Mouse (Mus musculus) layer of hippocampus, postnatal 10 days (tissue): ENCODE data around the gene Tbc1d8. TPM values are rescaled to one million over a fixed set of nuclear protein-coding genes. Genes with fewer than 3 reads are reported as not detected.

Experiments
- DNase-seq, 2 experiments: peaks; one replicate each; pipeline ENCODE4 v3.0.0; 2021; ENCODE audit warnings: low spot score in 2 of 2
- total RNA-seq, 2 experiments: library from RNA; stranded (reverse); gene quantifications; 2 replicates each; pipeline ENCODE4 v1.2.3; 2021

The Tbc1d8 gene
- total RNA-seq, 2 experiments from 2014 or later, result 14.9 to 15.0 TPM

GRCm38 (mm10) chr1:39396347-39396746 lies 82.2 kb downstream of the Tbc1d8 start:
- no peak for DNase-seq

GRCm38 (mm10) chr1:39394650-39395049 lies 83.9 kb downstream of the Tbc1d8 start:
- DNase-seq, result no peak

- DNase-seq, result no peak
Measured at GRCm38 (mm10) chr1:39394096-39394495, 84.5 kb downstream of the Tbc1d8 start.

GRCm38 (mm10) chr1:39393217-39393867 lies 85.2 kb downstream of the Tbc1d8 start:
- DNase-seq, result no peak

GRCm38 (mm10) chr1:39392189-39392588 lies 86.4 kb downstream of the Tbc1d8 start:
- peak; percentile 86 to 89 for DNase-seq

- DNase-seq, result no peak
Measured at GRCm38 (mm10) chr1:39391652-39392051, 86.9 kb downstream of the Tbc1d8 start.

- DNase-seq, result no peak
Measured at GRCm38 (mm10) chr1:39389338-39389737, 89.2 kb downstream of the Tbc1d8 start.

GRCm38 (mm10) chr1:39388163-39388562 lies 90.4 kb downstream of the Tbc1d8 start:
- DNase-seq, result no peak

- peak; percentile 35 to 45 for DNase-seq
Measured at GRCm38 (mm10) chr1:39387497-39387896, 91.1 kb downstream of the Tbc1d8 start.

- DNase-seq, result no peak
Measured at GRCm38 (mm10) chr1:39386456-39386855, 92.1 kb downstream of the Tbc1d8 start.

- DNase-seq, result no peak
Measured at GRCm38 (mm10) chr1:39384914-39385313, 93.6 kb downstream of the Tbc1d8 start.

GRCm38 (mm10) chr1:39381017-39381416 lies 97.5 kb downstream of the Tbc1d8 start:
- no peak for DNase-seq

- no peak for DNase-seq
Measured at GRCm38 (mm10) chr1:39379021-39379420, 99.5 kb downstream of the Tbc1d8 start.

- DNase-seq, result no peak
Measured at GRCm38 (mm10) chr1:39378540-39378939, 100.0 kb downstream of the Tbc1d8 start.

GRCm38 (mm10) chr1:39376726-39377240 lies 101.8 kb downstream of the Tbc1d8 start:
- DNase-seq, result no peak

GRCm38 (mm10) chr1:39376121-39376520 lies 102.4 kb downstream of the Tbc1d8 start:
- no peak for DNase-seq

- DNase-seq, result no peak
Measured at GRCm38 (mm10) chr1:39374231-39374809, 104.2 kb downstream of the Tbc1d8 start.

- DNase-seq, result no peak
Measured at GRCm38 (mm10) chr1:39373378-39373777, 105.2 kb downstream of the Tbc1d8 start.

GRCm38 (mm10) chr1:39372220-39372843 lies 106.2 kb downstream of the Tbc1d8 start:
- DNase-seq, result no peak

GRCm38 (mm10) chr1:39370431-39370830 lies 108.1 kb downstream of the Tbc1d8 start:
- no peak for DNase-seq

- no peak for DNase-seq
Measured at GRCm38 (mm10) chr1:39368267-39368841, 110.2 kb downstream of the Tbc1d8 start.
